Mouse (Mus musculus): ENCODE data around the gene Armc3. TPM values are rescaled to one million over a fixed set of nuclear protein-coding genes. Genes with fewer than 3 reads are reported as not detected.
"Not testable (repeated sequence)": the region's sequence is repeated elsewhere in the genome, so short reads cannot be mapped to it uniquely, and the experiment has no call there.

Armc3 gene
- polyA plus RNA-seq, 1 experiment from 2014 or later = not detected

GRCm38 (mm10) chr2:19275602-19276539 is 76.8 kb downstream of the Armc3 start:
- H3K27ac ChIP-seq = no peak overlapping the region
- H3K36me3 ChIP-seq = no peaks in the 10 kb centered on the region
- peak overlapping the region; percentile 56 for H3K9ac ChIP-seq
- no peaks in the 10 kb centered on the region for H3K9me3 ChIP-seq (replicated peaks)
- peaks cover 7% of the 10 kb centered on the region; the same call in 1 of the 2 replicates for H3K4me1 ChIP-seq
- H3K4me2 ChIP-seq = peak overlapping the region; percentile 77
- H3K4me3 ChIP-seq = peak overlapping the region; percentile 53
- H3K27me3 ChIP-seq (replicated peaks) = no peaks in the 10 kb centered on the region
- peak; percentile 63 for ATAC-seq
- 6% methylated on average over 25 of the region's 25 CpGs for WGBS (ENCODE audit: insufficient replicate concordance)

GRCm38 (mm10) chr2:19280331-19280730 is 81.2 kb downstream of the Armc3 start:
- Histone ChIP-seq H3K4me1 (peaks cover 7% of the 10 kb centered on the region; the same call in 1 of the 2 replicates), H3K36me3 (no peaks in the 10 kb centered on the region), H3K9ac (no peak overlapping the region), H3K4me3 (no peak overlapping the region), H3K27ac (no peak overlapping the region), H3K4me2 (no peak overlapping the region), H3K27me3 (replicated peaks) (no peaks in the 10 kb centered on the region), H3K9me3 (replicated peaks) (no peaks in the 10 kb centered on the region)
- 73% methylated on average over 11 of the region's 11 CpGs for WGBS (ENCODE audit: insufficient replicate concordance)
- no peak for ATAC-seq

- Histone ChIP-seq H3K27me3 (replicated peaks) (no peaks in the 10 kb centered on the region), H3K4me2 (no peak overlapping the region), H3K9ac (no peak overlapping the region), H3K4me3 (no peak overlapping the region), H3K36me3 (no peaks in the 10 kb centered on the region), H3K27ac (no peak overlapping the region), H3K4me1 (no peaks in the 10 kb centered on the region), H3K9me3 (replicated peaks) (no peaks in the 10 kb centered on the region)
- ATAC-seq = no peak
- WGBS (ENCODE audit: insufficient replicate concordance) = 45% methylated on average over 3 of the region's 3 CpGs
Observed at GRCm38 (mm10) chr2:19292366-19292765, 93.3 kb downstream of the Armc3 start.

DNA sequence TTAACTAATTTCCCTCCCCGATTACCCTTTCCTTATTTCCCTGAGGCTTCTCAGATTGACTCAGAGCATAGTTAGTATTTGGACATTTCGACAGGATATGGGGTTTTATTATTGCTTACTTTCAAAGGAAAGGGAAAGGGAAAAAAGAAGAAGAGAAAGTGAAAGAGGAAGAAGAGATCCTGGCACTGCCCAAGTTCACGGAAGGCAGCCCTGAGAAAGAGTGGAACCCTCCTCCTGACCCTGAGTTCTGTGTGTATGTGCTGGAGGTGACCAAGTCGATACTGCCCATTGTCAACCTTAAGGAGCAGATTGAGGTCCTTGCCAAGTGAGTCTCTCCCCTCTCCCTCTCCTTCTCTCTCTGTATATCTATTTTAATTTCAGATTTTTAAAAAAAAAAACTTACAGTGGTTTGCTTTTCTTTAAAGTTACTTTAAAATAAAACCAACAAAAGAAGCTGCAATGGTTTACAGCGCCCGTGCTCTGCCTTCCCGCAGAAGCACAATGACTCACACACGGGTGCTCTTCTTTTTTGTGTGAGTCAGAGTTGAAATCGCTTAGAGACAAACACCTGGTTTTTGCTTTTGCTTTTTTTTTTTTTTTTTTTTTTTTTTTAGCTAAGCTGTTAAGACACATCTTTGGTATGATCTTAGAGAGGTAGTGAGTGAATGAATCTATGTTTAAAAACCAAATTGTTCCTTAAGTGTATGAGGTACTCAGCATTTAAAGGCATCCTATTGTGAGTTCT is 101.4 kb downstream of the Armc3 start:
- H3K9ac ChIP-seq = no peak overlapping the region
- ATAC-seq = no peak
- H3K4me2 ChIP-seq = no peak overlapping the region
- no peaks in the 10 kb centered on the region for H3K36me3 ChIP-seq
- no peaks in the 10 kb centered on the region for H3K27me3 ChIP-seq (replicated peaks)
- H3K4me3 ChIP-seq = no peak overlapping the region
- peaks cover 5% of the 10 kb centered on the region; the same call in 1 of the 2 replicates for H3K4me1 ChIP-seq
- 57% methylated on average over 9 of the region's 9 CpGs for WGBS (ENCODE audit: insufficient replicate concordance)
- no peaks in the 10 kb centered on the region for H3K9me3 ChIP-seq (replicated peaks)
- H3K27ac ChIP-seq = no peak overlapping the region

GRCm38 (mm10) chr2:19301251-19301650 is 102.1 kb downstream of the Armc3 start:
- H3K27me3 ChIP-seq (replicated peaks) = no peaks in the 10 kb centered on the region
- ATAC-seq = no peak
- no peaks in the 10 kb centered on the region for H3K9me3 ChIP-seq (replicated peaks)
- no peaks in the 10 kb centered on the region for H3K36me3 ChIP-seq
- peaks cover 5% of the 10 kb centered on the region; the same call in 1 of the 2 replicates for H3K4me1 ChIP-seq
- no peak overlapping the region; the same call in 1 of the 2 replicates for H3K4me2 ChIP-seq
- no peak overlapping the region for H3K4me3 ChIP-seq
- H3K9ac ChIP-seq = no peak overlapping the region
- WGBS (ENCODE audit: insufficient replicate concordance) = 18% methylated on average over 6 of the region's 6 CpGs
- H3K27ac ChIP-seq = no peak overlapping the region

GRCm38 (mm10) chr2:19303087-19303486 is 104.0 kb downstream of the Armc3 start:
- 52% methylated on average over 3 of the region's 3 CpGs for WGBS (ENCODE audit: insufficient replicate concordance)
- H3K4me2 ChIP-seq; H3K9ac ChIP-seq; H3K36me3 ChIP-seq; H3K27me3 ChIP-seq (replicated peaks); ATAC-seq; H3K9me3 ChIP-seq (replicated peaks); H3K4me1 ChIP-seq; H3K27ac ChIP-seq; H3K4me3 ChIP-seq: not testable (repeated sequence)

DNA sequence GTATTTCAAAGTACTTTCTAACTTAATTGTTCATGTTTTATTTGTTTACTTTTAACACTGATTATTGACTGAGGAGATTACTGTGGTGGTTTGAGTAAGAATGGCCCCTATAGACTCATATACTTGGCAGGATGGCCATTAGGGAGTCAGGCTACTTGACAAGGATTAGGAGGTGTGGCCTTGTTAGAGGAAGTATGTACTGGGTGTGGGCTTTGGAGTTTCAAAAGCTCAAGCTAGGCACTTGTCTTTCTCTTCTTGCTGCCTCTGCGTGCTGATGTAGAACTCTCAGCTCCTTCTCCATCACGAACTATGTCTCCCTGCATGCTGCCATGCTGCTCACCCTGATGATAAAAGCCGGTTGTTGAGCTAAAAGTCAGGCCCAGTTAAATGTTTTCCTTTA is 111.4 kb downstream of the Armc3 start:
- WGBS (ENCODE audit: insufficient replicate concordance) = 48% methylated on average over 3 of the region's 3 CpGs
- H3K9ac ChIP-seq = no peak overlapping the region
- H3K27me3 ChIP-seq (replicated peaks) = no peaks in the 10 kb centered on the region
- no peaks in the 10 kb centered on the region for H3K36me3 ChIP-seq
- H3K4me1 ChIP-seq = no peaks in the 10 kb centered on the region
- H3K27ac ChIP-seq = no peak overlapping the region
- no peak for ATAC-seq
- no peak overlapping the region for H3K4me2 ChIP-seq
- no peaks in the 10 kb centered on the region for H3K9me3 ChIP-seq (replicated peaks)
- no peak overlapping the region for H3K4me3 ChIP-seq

- H3K9me3 ChIP-seq (replicated peaks) = 0 out of 2 replicates have a peak, but pooled peaks cover 3% of the 10 kb centered on the region
- WGBS (ENCODE audit: insufficient replicate concordance) = 36% methylated on average over 11 of the region's 11 CpGs
- no peak overlapping the region for H3K4me2 ChIP-seq
- H3K36me3 ChIP-seq = no peaks in the 10 kb centered on the region
- ATAC-seq = no peak
- no peak overlapping the region for H3K27ac ChIP-seq
- no peak overlapping the region for H3K4me3 ChIP-seq
- no peak overlapping the region for H3K9ac ChIP-seq
- peaks cover 30% of the 10 kb centered on the region for H3K4me1 ChIP-seq
- no peaks in the 10 kb centered on the region for H3K27me3 ChIP-seq (replicated peaks)
Observed at GRCm38 (mm10) chr2:19316056-19316455, 117.0 kb downstream of the Armc3 start.

DNA sequence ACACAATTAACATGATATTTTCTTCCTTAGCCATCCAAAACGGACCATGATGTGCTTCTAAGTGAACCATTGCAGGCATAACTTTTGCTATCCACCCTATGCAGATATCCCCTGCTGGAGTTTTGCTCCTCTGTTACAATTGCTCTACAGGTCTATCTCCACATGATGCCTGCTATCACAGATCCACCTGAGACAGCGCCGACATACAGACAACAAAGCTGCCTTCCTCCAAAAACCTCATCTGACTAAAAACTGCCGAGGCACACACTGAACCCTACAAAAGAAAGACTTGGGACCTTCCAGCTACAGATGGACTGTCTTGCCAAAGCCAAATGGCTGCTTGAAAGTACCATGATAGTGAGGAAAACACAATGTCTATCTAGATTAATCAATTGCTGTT is 117.6 kb downstream of the Armc3 start:
- 0 out of 2 replicates have a peak, but pooled peaks cover 3% of the 10 kb centered on the region for H3K9me3 ChIP-seq (replicated peaks)
- no peak overlapping the region for H3K27ac ChIP-seq
- ATAC-seq = no peak
- 49% methylated on average over 4 of the region's 4 CpGs for WGBS (ENCODE audit: insufficient replicate concordance)
- H3K27me3 ChIP-seq (replicated peaks) = no peaks in the 10 kb centered on the region
- no peaks in the 10 kb centered on the region for H3K36me3 ChIP-seq
- H3K9ac ChIP-seq = no peak overlapping the region
- H3K4me2 ChIP-seq = no peak overlapping the region
- H3K4me3 ChIP-seq = no peak overlapping the region
- H3K4me1 ChIP-seq = peaks cover 30% of the 10 kb centered on the region

- WGBS (ENCODE audit: insufficient replicate concordance) = 18% methylated on average over 2 of the region's 2 CpGs
- H3K4me3 ChIP-seq; H3K9me3 ChIP-seq (replicated peaks); H3K9ac ChIP-seq; ATAC-seq; H3K4me2 ChIP-seq; H3K36me3 ChIP-seq; H3K27me3 ChIP-seq (replicated peaks); H3K27ac ChIP-seq: not testable (repeated sequence)
- peaks cover 30% of the 10 kb centered on the region for H3K4me1 ChIP-seq
Observed at GRCm38 (mm10) chr2:19317151-19317812, 118.2 kb downstream of the Armc3 start.

DNA sequence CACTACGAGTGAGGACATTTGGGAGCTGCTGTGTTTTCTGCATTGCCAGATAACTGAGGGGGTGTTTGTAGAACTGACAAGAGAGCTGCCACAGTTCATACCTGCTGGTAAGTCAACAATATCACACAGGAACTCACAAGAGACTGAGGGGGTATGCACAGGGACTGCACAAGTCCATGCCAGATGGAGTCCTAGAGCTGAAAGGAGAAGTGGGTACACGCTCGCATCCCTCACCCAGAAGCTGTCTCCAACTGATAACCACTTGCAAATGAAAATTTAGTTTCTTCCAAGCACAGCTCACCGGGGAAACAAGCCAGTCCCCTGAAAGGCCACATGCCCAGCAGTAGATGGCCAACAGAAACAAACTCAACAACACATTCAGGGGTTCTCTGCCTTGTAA is 119.4 kb downstream of the Armc3 start:
- 15% methylated on average over 4 of the region's 4 CpGs for WGBS (ENCODE audit: insufficient replicate concordance)

More for the DNA sequence above, 119.4 kb downstream of the Armc3 start:
- Histone ChIP-seq H3K27me3 (replicated peaks) (no peaks in the 10 kb centered on the region), H3K9me3 (replicated peaks) (0 out of 2 replicates have a peak, but pooled peaks cover 3% of the 10 kb centered on the region), H3K9ac (no peak overlapping the region), H3K36me3 (no peaks in the 10 kb centered on the region), H3K4me2 (no peak overlapping the region), H3K4me3 (no peak overlapping the region), H3K27ac (no peak overlapping the region), H3K4me1 (peaks cover 30% of the 10 kb centered on the region)
- peak; percentile 57 for ATAC-seq

Data from liver, embryonic 12.5 days (tissue).